Mouse (Mus musculus): ENCODE results near the gene Prkag2.
A peak's percentile ranks its signal among the peaks of the same experiment; 100 is the strongest.
"Not testable (repeated sequence)": the region's sequence is repeated elsewhere in the genome, so short reads cannot be mapped to it uniquely, and the experiment has no call there.

Gene Prkag2

DNA sequence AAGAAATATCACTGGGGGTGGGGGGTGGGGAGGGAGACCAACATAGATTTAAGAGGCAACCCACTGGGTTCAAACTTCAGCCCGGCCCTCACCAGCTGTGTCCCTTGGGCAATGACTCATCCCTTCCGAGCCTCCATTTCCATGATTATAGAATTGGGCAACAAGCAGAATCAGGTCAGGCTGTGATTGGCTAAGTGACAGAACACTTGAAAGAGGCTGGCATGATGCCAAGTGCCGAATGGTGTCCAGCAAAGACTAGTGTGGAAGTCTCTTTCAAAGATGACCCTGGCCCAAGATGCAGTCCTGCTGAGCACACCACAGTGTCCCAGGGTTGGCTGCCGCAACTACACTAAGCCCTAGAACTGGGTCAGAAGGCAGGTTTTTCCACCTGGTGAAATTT, 14.2 kb downstream of the Prkag2 start:
- no peak for DNase-seq (ENCODE audit: extremely low spot score)

DNA sequence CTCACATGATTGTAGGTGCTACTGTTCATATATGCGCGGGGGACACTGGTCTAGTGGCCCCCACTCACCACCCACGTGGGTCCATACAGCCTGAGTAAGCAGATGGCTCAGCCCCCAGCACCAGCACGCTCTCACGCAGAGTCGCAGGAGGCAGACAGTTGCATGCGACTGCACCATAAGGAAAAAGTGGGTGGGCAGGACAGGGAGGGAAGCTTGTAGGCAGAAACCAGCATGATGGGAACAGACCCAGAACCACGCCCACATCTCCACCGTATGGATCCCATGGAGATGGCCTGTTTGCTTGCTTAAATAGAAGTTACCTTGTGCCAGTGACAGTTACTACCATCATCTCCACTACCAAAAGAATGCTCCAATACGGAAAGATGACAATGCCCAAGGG, 15.3 kb downstream of the Prkag2 start:
- DNase-seq (ENCODE audit: extremely low spot score) = no peak

DNA sequence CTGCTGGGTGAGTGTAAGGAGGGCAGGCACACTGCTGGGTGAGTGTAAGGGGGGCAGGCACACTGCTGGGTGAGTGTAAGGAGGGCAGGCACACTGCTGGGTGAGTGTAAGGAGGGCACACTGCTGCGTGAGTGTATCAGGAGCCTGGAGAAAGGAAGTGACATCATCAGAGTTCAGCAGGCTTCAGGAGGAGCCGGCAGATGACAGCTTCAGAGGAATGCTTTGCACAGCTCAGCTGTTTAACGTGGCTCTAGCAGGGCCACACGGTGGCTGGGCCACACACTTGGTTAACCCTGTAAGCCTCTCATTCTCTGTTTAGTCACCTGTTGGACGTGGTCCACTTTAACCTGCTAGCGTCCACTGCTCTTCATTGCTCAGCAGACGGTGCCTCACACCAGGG, 16.6 kb downstream of the Prkag2 start:
- no peak for DNase-seq (ENCODE audit: extremely low spot score)

DNA sequence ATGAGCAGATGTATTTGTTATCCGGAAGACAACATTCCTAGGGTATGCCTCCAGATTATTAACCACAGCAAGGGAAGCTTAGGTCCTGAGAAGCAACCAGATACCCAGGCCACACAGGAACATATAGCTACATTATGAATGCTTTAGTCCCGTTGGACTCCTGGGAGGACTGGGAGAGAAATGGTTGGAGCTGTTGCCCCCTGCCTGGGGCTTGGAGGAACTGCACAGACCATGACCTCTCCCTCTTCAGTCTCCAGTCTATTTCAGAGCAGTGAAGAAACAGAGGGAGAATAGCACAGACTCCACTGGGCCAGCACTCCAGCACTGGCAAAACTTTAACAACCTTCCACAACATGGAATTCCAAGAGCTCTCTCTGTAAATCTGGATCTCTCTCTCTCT, 17.9 kb downstream of the Prkag2 start:
- peak; percentile 19 for DNase-seq (ENCODE audit: extremely low spot score)

DNA sequence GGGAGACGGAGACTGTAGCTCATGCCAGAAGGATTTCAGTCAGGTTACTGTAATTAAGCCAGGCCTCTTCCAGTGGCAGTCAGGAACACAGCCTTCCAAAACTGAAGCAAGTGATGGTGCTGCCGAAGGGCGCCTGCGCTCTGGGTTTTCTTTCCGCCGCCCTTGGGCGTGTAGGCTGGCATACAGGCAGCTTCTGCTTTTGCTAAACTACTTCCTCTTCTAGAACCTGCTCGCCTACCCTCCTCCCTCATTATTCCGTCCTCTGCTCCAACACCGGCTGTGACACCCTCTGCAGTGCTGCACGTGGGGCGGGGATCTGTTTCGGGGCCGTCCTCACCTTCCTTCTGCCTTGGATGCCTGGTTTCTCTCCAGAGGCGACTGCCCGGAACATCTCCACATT, 18.9 kb downstream of the Prkag2 start:
- no peak for DNase-seq (ENCODE audit: extremely low spot score)

DNA sequence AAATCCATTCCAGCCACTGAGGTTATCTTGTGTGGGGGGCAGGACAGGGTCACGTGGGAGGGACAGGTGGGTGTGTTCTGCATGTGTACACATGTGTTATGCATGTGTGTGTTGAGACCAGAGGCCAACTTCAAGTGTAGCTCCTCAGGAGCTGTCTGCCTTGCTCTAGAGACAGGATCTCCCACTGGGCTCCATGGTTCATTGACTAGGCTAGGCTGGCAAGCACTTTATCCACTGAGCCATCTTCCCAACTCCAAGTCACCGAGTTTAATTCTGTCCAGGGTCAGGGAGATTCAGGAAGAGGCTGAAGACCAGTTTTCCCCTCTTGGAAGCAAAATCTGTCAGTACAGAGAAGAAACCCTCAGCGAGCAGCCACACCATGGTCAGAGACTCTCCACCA, 19.4 kb downstream of the Prkag2 start:
- DNase-seq (ENCODE audit: extremely low spot score) = no peak

DNA sequence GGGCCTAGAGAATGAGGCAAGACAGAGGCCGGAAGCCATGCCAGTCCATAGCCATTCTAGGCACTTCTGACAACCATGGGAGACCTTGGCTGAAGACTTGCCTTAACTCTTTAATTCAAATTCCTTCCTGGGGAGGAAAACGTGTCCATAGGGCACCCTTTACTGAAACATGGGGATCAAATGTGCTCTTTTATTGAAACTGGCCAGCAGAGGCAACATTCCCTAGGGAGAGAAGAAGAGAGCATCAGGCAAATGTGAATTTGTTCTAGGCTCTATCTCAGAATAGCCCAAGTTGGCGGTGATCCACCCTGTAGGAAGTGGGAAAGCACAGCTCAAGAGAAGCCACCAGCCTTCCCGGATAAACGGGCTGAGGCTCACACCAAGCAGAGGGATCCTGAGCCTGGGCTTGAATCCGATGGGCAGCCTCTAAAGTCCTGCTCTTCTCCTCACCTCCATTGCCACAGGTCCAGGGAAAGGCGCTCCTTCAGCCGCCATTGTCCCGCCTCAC, 19.9 kb downstream of the Prkag2 start:
- DNase-seq (ENCODE audit: extremely low spot score) = no peak

DNA sequence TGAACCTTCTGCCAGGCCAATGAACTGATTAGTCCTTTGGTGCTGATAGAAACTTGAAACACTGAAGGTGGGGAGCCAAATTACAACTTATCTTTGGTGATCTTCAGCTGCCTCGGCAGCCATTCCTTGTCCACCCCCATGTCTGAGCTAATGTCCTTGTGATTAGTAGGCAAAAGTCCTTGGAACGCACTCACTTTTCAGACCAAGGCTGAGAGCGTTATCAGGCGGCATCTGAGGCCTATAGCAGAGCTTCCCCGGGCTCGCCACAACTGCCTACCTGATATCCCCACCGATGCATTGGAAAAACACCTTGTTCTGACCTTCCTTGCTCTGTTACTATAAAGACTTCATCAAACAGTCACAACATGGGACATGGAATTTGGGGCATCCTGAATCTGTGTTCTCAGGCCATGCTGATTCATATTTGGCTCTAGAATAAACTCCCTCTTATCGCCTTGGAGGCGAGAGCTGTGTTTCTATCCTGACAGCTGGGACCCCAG, 20.6 kb downstream of the Prkag2 start:
- DNase-seq (ENCODE audit: extremely low spot score) = no peak

DNA sequence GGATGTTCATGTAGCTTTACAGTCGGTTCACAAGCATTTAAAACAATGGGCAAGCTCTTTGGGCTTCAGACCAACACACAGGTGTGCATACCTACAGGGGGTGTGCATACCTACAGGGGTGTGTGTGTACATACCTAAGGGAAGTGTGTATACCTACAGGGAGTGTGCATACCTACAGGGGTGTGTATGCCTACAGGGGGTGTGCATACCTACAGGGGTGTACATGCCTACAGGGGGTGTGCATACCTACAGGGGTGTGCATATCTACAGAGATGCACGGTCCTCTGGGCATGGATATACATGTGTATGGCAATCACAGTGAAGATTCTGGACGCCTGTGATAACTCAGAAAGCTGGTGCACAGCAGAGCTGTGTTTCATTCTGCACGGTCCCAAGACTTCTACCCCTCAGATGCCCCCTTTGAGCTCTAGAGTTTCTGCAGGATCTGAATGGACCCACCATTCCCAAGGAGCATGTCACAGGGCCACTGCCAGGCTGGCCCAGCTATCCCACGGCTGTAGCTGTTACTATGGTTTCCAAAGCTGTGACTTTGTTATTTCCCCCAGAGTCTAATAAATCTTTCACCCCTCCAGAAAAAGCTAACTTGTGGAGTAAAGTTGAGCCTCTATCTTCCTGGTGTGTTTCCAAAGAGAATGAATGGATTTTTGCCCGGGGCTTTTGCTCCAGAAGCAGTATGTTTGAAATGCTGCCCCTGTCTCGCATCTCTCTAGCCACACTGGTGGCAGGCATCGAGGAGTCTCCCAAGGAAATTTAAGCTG, 22.4 kb downstream of the Prkag2 start:
- no peak for DNase-seq (ENCODE audit: extremely low spot score)

DNA sequence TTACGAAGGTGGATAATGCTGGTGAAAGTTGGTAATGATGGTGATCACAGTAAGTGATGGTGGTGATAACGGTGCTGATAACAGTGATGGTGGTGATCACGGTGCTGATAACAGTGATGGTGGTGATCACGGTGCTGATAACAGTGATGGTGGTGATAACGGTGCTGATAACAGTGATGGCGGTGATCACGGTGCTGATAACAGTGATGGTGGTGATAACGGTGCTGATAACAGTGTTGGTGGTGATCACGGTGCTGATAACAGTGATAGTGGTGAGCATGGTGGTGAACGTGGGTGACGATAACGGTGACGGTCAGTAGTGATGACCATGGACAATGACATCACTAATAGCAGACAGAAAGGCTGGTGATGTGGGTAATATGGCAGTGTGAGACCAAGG, 23.2 kb downstream of the Prkag2 start:
- not testable (repeated sequence) for DNase-seq (ENCODE audit: extremely low spot score)

DNA sequence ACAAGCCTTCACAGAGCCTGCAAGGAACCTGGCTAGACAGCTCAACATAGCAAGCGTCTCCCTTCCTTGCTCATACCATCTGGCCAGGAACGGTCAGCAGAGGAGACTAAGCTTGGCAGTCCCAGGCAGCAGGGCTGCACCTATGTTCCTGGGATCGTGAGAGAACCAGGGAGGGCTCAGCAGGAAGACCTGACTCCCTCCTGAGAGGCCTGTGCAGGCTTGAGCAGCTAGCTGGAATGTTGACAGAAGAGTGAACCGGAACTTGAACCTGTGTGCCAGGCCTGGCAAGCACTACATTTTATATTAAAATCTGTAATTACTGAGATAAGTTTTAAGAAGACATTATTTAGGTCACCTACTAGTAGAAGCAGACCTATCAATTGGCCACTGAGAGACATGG, 24.8 kb downstream of the Prkag2 start:
- no peak for DNase-seq (ENCODE audit: extremely low spot score)

DNA sequence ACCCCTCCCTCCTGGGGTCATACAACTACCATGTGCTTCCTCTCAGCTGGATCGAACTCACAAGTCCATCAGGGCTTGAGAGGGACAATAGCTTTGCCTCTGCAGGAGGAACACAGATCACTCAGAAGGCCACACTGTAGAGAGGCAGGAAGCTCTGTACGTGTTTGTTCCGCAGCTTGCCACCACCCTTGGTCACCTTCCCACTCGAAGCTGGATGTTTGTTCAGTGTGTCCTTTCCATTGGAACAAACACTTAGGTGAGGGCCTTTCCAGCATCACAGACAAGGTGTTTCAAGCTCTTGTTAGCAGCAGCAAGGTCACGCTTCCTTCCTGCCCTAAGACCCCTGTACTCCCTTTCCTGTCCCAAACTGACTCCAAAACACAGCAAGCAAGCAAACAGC, 30.6 kb downstream of the Prkag2 start:
- no peak for DNase-seq (ENCODE audit: extremely low spot score)

DNA sequence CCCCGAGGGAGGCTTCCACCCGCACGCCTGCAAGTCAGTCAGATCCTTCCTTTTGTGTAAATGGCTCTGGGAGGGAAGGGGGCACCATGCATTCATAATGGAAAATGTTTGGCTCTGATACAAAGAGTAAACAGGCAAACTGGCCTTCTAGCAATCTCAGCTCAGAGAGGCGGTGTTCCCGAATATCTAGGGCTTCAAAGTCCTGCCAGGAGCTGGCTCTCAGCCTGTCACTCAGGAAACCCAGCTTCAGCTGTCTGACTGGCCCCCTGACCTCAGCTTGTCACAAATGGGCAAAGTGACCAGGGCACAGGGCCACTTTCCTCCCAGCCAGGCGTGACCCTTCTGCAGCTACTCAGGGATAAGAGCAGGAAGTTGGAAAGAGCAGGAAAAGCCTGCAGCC, 33.3 kb downstream of the Prkag2 start:
- DNase-seq (ENCODE audit: extremely low spot score) = no peak

DNA sequence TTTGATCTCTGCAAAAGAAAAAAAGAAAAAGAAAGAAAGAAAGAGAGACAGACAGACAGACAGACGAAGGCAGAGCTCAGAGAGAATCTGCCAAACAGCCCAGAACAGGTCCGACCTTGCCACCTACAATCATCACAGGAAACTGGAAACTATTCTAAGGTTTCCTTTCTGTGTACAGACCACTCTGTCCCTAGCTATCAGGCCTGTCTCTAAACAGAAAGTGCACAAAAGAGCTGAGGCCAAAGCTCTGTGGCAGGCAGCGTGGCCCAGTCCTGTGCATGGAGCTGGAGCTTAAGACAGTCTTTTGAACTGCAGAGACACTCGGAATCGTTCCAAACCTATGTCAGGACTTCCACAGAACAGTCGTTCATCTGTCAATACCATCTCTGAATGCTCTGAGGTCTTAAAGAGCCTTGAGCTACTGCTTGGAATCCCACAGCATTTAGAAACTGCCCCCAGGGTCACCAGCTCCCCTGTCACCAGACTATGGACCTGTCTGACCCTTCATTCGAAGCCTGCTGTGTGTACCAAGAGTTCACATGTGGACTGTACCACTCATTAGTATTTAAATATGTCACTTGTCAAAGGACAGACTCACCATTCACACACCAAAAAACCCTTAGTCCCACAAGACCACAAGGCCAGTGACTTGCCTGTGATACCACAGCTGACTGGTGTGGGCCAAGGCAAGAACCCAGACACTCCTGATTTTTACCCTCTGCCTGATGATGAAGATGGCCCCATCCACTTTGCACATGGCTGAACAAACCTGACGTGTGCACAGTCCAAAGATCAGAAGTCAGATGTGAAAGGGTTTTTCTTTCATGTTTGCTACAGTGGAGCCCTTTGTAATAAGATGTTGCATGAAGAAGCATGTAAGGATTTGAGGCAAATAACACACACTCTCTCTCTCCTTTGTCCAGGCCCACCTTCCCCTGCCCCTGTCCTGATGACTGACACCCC, 35.9 kb downstream of the Prkag2 start:
- no peak for DNase-seq (ENCODE audit: extremely low spot score)

DNA sequence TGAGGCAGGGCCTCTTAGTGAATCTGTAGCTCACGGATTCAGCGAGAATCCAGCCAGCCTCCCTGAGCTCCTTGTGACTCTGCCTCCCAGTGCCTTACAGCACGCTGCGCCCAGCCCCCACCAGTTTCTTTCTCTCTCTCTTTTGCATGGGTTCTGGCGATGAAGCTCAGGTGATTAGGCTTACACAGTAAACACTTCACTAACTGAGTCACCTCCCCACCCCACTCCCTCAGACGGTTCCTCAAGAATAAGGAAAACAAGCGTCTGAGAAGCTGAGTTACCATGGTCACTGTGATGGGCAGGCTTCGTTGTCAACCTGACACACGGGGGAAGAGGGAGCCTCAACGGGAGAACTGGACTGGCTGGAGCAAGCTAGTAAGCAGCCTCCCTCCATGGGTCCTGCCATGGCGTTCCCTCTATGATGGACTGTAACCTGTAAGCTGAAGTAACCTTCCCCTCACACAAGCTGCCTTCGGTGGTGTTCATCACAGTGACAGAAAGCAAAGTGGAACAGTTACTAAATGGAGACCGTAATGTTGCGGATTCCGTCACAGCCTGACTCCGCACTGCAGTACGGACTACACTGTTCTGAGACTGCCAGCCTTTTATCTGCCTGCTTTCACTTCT, 37.8 kb downstream of the Prkag2 start:
- no peak for DNase-seq (ENCODE audit: extremely low spot score)

DNA sequence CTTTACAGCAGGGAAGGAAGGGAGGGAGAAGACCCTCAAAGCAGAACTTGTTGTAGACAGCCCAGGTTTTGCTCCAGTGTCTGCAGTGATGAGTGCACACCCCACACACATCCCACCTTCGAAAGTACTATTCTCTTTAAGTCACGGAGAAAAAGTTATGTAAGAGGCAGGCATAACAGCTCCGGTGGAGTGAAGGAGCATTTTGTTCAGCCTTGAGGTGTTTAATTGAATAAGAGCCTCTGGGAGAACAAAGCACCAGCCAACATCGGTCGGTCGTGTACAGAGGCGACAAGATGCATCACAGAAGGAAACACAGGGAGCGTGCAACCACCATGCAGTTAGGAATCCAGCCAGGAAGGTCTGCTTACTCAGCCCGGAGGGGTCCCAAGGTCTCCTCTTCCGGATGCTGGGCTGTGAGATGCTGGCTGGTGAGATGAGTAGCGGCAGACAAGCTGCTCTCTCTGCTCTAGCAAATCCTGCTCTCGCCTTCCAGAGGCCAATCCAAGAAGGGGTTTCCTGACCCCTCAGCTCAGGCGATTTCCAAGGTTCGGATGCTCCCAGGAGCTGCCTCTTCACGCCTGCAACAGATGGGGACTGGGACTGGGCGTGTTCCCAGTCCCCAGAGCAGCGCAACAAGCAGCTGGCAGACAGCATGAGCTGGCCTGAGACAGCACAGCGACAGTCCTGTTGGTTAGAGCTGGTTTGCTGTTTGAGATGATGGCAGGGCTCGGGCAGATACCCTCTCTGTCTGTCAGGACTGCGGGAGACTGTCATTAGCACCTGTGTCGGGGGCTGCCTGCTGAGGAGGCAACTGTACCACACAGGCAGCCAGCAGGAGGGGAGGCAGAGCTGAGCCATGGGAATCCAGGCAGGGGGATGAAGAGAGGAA, 41.3 kb downstream of the Prkag2 start:
- peak; percentile 11 for DNase-seq (ENCODE audit: extremely low spot score)

DNA sequence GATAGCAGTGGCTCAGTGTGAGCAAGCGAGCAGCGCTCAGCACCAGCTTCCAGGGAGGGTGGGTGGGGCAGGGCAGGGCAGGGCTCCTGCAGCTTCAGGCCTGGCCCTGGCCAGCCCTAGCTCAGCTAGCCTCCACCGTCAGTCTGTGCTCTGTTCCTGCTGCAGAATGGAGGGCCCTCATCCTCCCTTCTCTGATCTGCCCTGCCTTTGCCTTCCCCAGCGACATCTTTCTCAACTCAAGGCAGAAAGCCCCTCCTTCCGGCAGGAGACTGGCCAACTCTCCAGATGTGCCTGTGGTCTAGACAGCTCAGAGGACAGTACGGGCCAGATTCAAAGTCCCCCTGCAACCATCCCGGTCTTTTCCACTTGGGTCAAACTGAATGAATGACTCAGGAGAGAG, 42.0 kb downstream of the Prkag2 start:
- no peak for DNase-seq (ENCODE audit: extremely low spot score)

DNA sequence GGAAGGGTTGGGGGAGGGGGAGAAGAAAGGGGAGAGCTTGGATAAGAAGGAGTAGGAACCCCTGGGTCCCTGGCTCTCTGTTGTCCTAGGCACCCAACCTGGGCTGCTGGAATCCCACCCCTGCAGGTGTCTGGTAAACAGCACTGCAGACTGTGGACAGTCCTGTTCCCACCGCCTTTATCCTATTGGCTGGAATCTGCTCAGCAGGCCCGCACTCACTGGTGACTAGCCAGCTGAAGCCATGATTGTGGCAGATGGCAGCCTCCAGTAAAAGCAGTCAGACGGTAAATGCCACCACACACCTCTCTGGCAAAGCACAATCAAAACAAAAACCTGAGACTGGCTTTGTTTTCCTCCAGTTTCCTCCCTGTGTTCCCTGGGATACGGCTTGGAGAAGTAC, 45.2 kb downstream of the Prkag2 start:
- DNase-seq (ENCODE audit: extremely low spot score) = no peak

DNA sequence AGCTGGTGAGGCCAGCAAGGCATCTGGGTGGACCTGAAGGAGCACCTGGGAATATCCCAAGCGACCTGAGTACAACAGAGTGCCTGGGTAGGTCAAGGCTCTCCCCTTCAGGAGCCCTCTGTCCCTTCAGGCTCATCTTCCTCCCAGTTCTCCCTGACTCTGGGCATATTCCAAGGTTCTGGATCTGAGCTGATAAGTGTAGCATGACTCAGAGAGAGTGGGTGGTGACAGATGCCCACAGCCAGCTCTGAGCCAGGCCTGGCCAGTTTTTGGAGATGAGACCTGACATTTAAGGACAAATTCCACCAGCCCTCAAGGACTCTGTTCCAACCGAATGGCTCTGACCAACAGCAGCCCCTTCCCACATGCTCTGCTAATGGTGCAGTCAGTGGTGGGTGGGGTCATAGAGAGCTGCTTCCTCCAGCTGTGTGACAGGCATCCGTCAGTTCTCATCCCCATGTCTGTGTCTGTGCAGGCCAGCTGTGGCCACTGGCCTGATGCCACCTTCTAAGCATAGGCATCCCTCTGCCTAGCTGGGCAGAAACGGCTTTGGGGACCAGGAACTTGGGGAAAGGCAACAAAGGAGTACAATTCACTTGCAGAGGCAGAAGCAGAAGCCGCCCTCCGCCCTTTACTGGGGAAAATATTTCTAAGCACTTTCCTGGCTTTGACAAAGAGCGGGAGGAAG, 46.3 kb downstream of the Prkag2 start:
- no peak for DNase-seq (ENCODE audit: extremely low spot score)

DNA sequence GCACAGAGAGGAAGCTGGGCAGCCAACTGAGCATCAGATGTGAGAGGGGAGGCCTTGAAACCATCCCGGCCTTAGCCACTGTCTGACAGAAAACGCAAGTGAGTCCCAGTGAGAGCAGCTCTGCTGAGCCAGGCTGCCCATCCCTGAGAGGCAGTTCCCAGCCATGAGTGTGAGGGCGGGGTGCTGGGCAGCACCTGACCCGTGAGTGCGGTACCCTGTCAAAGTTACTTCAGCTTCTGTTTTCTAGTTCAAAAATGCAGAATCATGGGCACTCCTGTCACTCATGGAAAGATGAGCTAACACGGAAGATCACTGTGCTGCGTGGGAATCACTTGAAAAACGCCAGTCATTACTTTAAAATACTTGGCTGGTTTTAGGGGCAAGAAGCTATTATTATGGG, 49.6 kb downstream of the Prkag2 start:
- no peak for DNase-seq (ENCODE audit: extremely low spot score)

DNA sequence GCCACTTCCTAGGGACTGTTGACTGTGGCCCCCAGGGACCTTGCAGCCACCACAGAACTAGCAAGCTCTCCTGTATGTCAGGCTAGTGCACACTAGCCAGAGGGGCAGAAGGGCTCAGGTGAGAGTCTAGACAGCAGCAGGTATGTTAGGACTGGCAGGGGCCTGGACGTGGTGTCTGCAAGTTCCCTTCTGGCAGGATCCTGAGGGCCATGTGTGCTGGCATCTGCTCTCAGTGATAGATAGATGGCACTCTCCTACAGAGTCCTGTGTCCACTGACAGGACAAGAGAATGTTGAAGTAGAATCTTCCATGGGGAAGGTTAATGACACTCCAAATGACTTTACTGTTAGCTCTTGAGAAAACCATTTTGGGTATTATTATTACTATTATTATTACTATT, 52.8 kb downstream of the Prkag2 start:
- DNase-seq (ENCODE audit: extremely low spot score) = no peak

Measured in embryo, embryonic 9.5 days (tissue).